In genomic region chr13:55300913-55301312, GRCm38 (mm10) we compare ENCODE assay signal across 29 mouse cellular contexts. TPM values are rescaled to one million over a fixed set of nuclear protein-coding genes. Genes with fewer than 3 reads are reported as not detected.
"Had no signal": no experiment of that assay in that cellular context is flagged by ENCODE, and none has a peak within 500 bp of the region (broad histone marks: within the 10 kb centered on the region; RNA-seq: fewer than 3 reads in every experiment).

No protein-coding gene starts in this region.

- H3K4me3 ChIP-seq: embryonic facial prominence, embryonic 10.5 days; embryonic facial prominence, embryonic 12.5 days; embryonic facial prominence, embryonic 13.5 days; embryonic facial prominence, embryonic 15.5 days; erythroblast, embryonic 14.5 days; forebrain, embryonic 10.5 days; forebrain, embryonic 12.5 days; forebrain, embryonic 13.5 days; forebrain, embryonic 15.5 days; gastrocnemius, adult 2 months; heart, adult 2 months had no signal

- ATAC-seq: forebrain, embryonic 13.5 days; forebrain, embryonic 14.5 days; forebrain, embryonic 15.5 days; forebrain, embryonic 16.5 days; forebrain, postnatal 0 days had no signal

- DNase-seq: cerebellum, adult 8-10 months; cerebellum, adult 9-10 months; cerebellum, adult 9-11 months; cerebellum, postnatal 10 days; cerebellum, postnatal 14 days; cerebellum, postnatal 25 days; cerebellum, postnatal 36 days; embryo, embryonic 11 days; forebrain, postnatal 0 days; gastrocnemius, adult 2 months; gastrocnemius, postnatal 10 days; gastrocnemius, postnatal 14 days; gastrocnemius, postnatal 25 days; gastrocnemius, postnatal 36 days; heart, adult 18-20 months; heart, adult 2 months had no signal

- H3K27me3 ChIP-seq: embryonic facial prominence, embryonic 12.5 days; embryonic facial prominence, embryonic 13.5 days; embryonic facial prominence, embryonic 15.5 days; forebrain, embryonic 12.5 days; forebrain, embryonic 13.5 days; forebrain, embryonic 15.5 days had no signal

- H3K27ac ChIP-seq: embryonic facial prominence, embryonic 10.5 days; embryonic facial prominence, embryonic 12.5 days; embryonic facial prominence, embryonic 13.5 days; embryonic facial prominence, embryonic 15.5 days; forebrain, embryonic 10.5 days; forebrain, embryonic 12.5 days; forebrain, embryonic 13.5 days; forebrain, embryonic 15.5 days; gastrocnemius, adult 2 months; heart, adult 2 months had no signal

- H3K4me1 ChIP-seq: embryonic facial prominence, embryonic 10.5 days; embryonic facial prominence, embryonic 12.5 days; embryonic facial prominence, embryonic 13.5 days; embryonic facial prominence, embryonic 15.5 days; forebrain, embryonic 10.5 days; forebrain, embryonic 12.5 days; forebrain, embryonic 13.5 days; forebrain, embryonic 15.5 days had no signal

RNA-seq across cellular contexts. Expression of gene Mxd3, which starts 28.7 kb away (rescaled TPM):
- total RNA-seq: gastrocnemius, adult 18-20 months; gastrocnemius, adult 2 months; gastrocnemius, adult 8-10 months; heart, adult 2 months had no signal
